Mouse (Mus musculus): ENCODE results near the gene Alg12.

The Alg12 gene

GRCm38 (mm10) chr15:88819026-88819905 lies at the start of gene Alg12, which contains the start of gene Creld2:
TSS of gene Alg12 (minus strand) at chr15:88819318.
TSS of gene Creld2 (plus strand) at chr15:88819646.
- peak; percentile 99 for DNase-seq (ENCODE audit: low read depth, low spot score)

DNA sequence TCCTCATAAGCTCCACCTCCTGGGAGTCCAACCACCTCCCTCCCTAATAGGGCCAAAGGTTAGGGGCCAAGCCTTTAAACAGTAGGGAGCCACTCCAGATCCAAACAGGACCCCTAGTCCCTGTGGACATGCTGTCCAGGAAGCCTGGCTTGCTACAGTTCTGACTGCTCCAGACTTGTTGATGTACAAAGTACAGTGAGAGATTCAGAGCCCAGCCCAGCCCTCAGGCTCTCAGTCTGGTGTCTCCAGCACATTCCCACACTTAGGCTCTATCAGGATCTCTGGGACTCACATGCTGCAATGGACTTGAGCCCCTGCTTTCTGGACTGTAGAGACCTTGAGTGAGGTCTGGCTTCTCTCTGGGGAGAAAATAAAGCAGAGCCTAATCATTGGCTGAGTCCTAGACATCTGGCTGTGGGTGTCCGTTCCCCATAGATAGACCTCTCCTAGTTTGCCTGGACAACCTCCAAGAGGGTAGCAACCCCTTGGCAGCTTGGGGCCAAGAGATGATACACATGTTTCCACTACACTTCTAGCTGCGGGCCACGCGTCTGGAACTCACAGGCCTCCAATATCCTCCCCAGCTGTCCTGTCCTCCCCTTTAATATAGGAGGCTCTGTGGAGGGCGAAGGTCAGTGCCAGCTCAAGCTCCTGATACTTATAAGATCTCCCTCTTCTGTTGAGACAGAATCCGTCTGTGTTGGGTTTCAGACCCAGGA lies 49.1 kb upstream of the Alg12 start:
- DNase-seq (ENCODE audit: low read depth, low spot score), result no peak

GRCm38 (mm10) chr15:88867368-88868023 lies 48.4 kb upstream of the Alg12 start:
- DNase-seq (ENCODE audit: low read depth, low spot score), result no peak

DNA sequence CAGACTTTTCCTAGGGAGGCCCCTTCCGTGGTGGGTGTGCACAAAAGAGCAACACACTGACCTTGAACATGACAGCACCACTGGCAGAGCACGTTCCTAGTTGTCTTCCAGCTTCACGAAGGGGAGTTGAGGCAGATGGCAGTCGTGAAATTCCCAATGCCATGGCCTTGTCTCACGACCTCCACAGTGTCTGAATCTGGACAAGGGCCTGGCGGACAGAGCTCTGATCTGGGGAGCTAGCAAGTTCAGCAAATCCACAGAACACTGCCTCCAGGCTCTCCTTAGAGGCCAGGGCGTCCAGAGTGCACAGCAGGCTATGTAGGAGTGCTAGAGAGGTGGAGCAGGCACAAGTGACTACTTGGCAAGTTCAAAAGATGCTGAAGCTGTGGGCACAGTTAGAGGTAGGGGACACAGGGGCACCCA lies 47.8 kb upstream of the Alg12 start:
- no peak for DNase-seq (ENCODE audit: low read depth, low spot score)

DNA sequence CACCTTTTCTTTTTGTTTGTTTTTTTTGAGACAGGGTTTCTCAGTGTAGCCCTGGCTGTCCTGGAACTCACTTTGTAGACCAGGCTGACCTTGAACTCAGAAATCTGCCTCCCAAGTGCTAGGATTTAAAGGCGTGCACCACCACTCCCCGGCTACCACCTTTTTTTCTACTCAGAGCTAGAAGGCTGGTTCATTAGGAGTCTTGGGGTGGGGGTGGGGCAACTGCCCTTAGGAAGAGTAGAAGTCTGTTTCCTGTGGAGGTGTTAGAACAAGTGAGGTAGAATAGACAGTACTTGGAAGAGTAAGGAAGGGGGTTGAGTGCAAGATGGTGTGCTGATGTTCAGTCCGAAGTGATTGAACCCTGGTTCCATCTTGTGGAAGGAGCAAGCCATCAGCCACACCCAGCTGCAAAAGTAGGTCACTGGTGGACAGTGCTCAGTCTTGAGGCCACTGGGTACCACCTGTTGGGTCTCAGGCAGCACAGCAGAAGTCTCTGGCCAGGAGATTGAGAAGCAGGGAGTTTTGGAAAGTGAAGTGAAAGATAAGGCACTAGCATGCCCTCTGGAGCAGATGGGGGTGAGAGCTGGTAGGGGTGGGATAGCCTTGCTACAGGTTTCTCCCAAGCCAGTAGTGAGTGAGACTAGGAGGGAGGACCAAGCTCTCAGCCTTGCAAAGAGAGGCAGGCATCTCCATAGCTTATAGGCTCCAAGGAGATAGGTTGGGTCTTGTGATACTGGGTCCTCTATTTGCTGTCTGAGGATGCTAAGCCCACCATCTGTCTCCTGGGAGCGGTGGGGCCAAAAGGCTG lies 47.0 kb upstream of the Alg12 start:
- DNase-seq (ENCODE audit: low read depth, low spot score), result no peak

- DNase-seq (ENCODE audit: low read depth, low spot score), result no peak
Measured at GRCm38 (mm10) chr15:88865061-88865460, 45.9 kb upstream of the Alg12 start.

GRCm38 (mm10) chr15:88864270-88865030 lies 45.3 kb upstream of the Alg12 start:
- no peak for DNase-seq (ENCODE audit: low read depth, low spot score)

DNA sequence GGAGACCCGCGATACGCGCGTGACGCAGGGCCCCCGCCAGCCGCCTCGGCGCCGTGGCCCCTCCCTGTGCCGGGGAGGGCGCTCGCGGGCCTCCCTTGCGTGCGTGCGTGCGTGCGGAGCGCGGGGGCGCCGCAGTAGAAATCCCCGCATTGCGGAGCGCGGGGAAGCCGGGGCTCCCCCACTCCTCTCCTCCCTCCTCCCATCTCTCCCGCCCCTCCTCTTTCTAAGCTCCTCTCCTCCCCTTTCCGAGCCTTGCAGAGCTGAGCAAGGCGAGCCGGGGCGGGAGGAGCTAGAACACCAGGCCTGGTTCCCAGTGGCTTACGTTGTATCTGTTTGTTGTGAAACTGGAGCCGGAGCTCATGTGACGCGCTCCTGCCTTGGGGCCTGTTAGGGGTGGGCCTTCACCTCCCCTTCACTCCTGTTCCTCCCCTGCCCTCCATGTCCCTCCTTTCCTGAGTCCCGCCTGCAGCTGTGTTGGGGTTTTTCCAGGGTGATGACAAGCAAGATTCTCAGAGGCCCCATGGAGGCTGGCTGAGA lies 44.6 kb upstream of the Alg12 start:
- peak; percentile 81 for DNase-seq (ENCODE audit: low read depth, low spot score)

GRCm38 (mm10) chr15:88862881-88863694 lies 44.0 kb upstream of the Alg12 start:
- no peak for DNase-seq (ENCODE audit: low read depth, low spot score)

GRCm38 (mm10) chr15:88861772-88862622 lies 42.9 kb upstream of the Alg12 start, which contains the start of gene Pim3:
TSS of gene Pim3 (plus strand) at chr15:88862186.
- DNase-seq (ENCODE audit: low read depth, low spot score), result peak; percentile 96

- no peak for DNase-seq (ENCODE audit: low read depth, low spot score)
Measured at GRCm38 (mm10) chr15:88860781-88861180, 41.7 kb upstream of the Alg12 start.

- DNase-seq (ENCODE audit: low read depth, low spot score), result no peak
Measured at GRCm38 (mm10) chr15:88859206-88859970, 40.3 kb upstream of the Alg12 start.

DNA sequence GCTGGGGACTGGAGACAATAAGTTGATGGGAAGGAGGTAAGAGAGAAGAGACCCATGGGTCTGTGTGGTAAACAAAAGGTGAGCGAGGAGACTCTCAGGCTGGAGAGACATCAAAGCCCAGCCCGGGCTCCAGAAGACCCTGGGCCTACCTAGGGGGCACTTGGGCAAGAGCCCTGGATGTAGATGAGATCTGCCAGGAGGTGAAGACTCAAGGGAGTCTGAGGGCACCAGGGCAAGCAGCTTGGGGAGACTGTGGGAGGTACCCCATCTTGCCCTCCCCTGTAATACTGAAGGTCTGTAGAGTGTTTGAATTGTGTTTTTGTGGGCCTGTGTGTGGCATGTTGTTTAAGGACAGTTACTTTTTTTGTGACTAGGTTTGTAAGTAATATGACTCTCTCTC lies 39.6 kb upstream of the Alg12 start:
- no peak for DNase-seq (ENCODE audit: low read depth, low spot score)

DNA sequence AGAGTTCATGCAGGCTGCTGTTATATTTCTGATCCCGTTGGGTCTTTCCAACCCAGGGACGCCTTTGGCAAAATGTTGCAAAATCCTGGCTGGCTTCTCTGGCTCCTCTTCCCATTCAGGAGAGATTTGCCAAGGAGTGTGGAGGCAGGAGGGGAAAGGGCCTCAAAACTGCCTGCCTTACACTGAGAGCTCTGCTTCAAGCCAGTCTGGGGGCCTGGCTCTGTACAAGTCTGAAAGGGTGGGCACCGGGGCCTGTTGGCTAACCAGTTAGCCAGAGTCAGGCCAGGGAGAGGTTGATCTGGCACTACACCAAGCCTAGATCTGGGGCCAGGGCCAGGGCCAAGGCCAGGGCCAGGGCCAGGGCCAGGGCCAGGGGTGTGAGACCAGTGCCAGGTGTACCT lies 39.0 kb upstream of the Alg12 start:
- DNase-seq (ENCODE audit: low read depth, low spot score), result no peak

- no peak for DNase-seq (ENCODE audit: low read depth, low spot score)
Measured at GRCm38 (mm10) chr15:88857361-88857760, 38.2 kb upstream of the Alg12 start.

DNA sequence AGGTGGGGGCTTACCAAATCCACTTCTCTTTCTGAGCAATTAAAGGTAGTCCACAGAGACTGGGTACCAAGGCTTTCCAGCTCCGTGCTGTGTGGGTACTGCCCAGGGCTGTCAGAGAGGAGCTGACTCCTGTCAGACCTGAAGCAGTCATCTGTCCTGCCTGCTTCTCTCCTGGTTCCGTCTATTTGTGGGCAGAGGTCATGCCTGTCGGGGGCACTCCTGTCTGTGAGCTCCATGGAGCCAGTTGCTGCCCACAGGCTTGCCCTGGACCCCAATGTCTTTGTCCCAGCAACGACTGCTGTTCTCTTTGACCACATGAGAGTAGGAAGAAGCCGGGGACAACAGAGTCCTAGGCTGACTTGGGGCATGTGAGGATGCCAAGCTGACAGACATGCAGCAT lies 37.5 kb upstream of the Alg12 start:
- DNase-seq (ENCODE audit: low read depth, low spot score), result no peak

- DNase-seq (ENCODE audit: low read depth, low spot score), result no peak
Measured at GRCm38 (mm10) chr15:88855896-88856417, 36.8 kb upstream of the Alg12 start.
